27 mouse cellular contexts compared by ENCODE assay signal in genomic region chr2:157081331-157081730, GRCm38 (mm10). TPM values are rescaled to one million over a fixed set of nuclear protein-coding genes. Genes with fewer than 3 reads are reported as not detected.
A peak's percentile ranks its signal among the peaks of the same experiment; 100 is the strongest.
DNase-seq lines count a peak whose midpoint lies in the region; ATAC-seq and TF ChIP-seq lines count a peak whose summit lies in the region.
"Had no signal": no experiment of that assay in that cellular context is flagged by ENCODE, and none has a peak within 500 bp of the region (broad histone marks: within the 10 kb centered on the region; RNA-seq: fewer than 3 reads in every experiment).

No protein-coding gene starts in this region.

- H3K27ac ChIP-seq in gastrocnemius, adult 2 months, result peak overlapping the region; percentile 31; the same call in 1 of the 2 replicates
- peak overlapping the region; percentile 47 for H3K27ac ChIP-seq in heart, adult 2 months
- H3K27ac ChIP-seq: embryonic facial prominence, embryonic 10.5 days; embryonic facial prominence, embryonic 12.5 days; forebrain, embryonic 15.5 days had no signal

- ATAC-seq in cerebellum, adult (ENCODE audit: insufficient number of reproducible peaks, low FRiP score, low TSS enrichment), result no peak
- ATAC-seq: activated CD4-positive, CD25-positive, alpha-beta regulatory T cell, adult 4 months; CD4-positive, CD25-positive, alpha-beta regulatory T cell, adult 4 months; forebrain, embryonic 13.5 days; forebrain, embryonic 15.5 days; forebrain, postnatal 0 days; Patski had no signal

- intact Hi-C loops in gastrocnemius, adult 2 months (cut with DNase I), result no loop called here
- intact Hi-C loops in heart, adult 2 months (cut with DNase I), result no loop called here
- intact Hi-C loops in heart, postnatal 14 days (cut with DNase I), result loop anchor here (5.0 kb wide), 1 partner anchor 209 kb away; no protein-coding TSS in a partner anchor

- no peaks in the 10 kb centered on the region for H3K79me2 ChIP-seq in heart, adult 2 months (replicated peaks; ENCODE audit: control insufficient read depth, insufficient read depth, low read length)

- H3K36me3 ChIP-seq in heart, adult 2 months (ENCODE audit: control insufficient read depth, insufficient read depth, low read length), result peaks cover 2% of the 10 kb centered on the region; the same call in 1 of the 2 replicates
- H3K36me3 ChIP-seq: embryonic facial prominence, embryonic 12.5 days; forebrain, embryonic 15.5 days; G1E had no signal

- TF ChIP-seq POLR2A in heart, adult 2 months (IDR thresholded peaks at IDR 0.05; ENCODE audit: insufficient read depth, low read depth, low read length), result no peak

- DNase-seq in cerebellum, adult 11-12 months, result peak; percentile 33
- DNase-seq in cerebellum, adult 9-11 months, result peak; percentile 41
- DNase-seq in cerebellum, postnatal 36 days, result no peak
- no peak for DNase-seq in gastrocnemius, adult 2 months
- DNase-seq in gastrocnemius, adult 18-20 months (ENCODE audit: low spot score), result no peak
- no peak for DNase-seq in heart, adult 2 months
- DNase-seq in heart, postnatal 14 days, result no peak
- DNase-seq: adrenal gland, adult 8-10 months; adrenal gland, postnatal 14 days; adrenal gland, postnatal 36 days; B cell, adult 2 months; cerebellum, adult 11 months; forebrain, postnatal 0 days had no signal

- H3K27me3 ChIP-seq in heart, adult 2 months (ENCODE audit: control insufficient read depth, insufficient read depth, low read length), result no peaks in the 10 kb centered on the region
- H3K27me3 ChIP-seq: embryonic facial prominence, embryonic 12.5 days; forebrain, embryonic 13.5 days; forebrain, embryonic 15.5 days; Patski had no signal

- no peak overlapping the region for H3K4me3 ChIP-seq in gastrocnemius, adult 2 months
- H3K4me3 ChIP-seq in heart, adult 2 months, result no peak overlapping the region
- H3K4me3 ChIP-seq: embryonic facial prominence, embryonic 10.5 days; embryonic facial prominence, embryonic 12.5 days; forebrain, embryonic 13.5 days; forebrain, embryonic 15.5 days had no signal

- no peak for TF ChIP-seq CTCF in gastrocnemius, adult 2 months (IDR thresholded peaks at IDR 0.05)
- TF ChIP-seq CTCF in heart, adult 2 months (IDR thresholded peaks at IDR 0.05), result no peak

- WGBS in heart, adult 2 months, result 84% methylated on average over 8 of the region's 8 CpGs

- H3K4me1 ChIP-seq in heart, adult 2 months (ENCODE audit: control insufficient read depth, insufficient read depth, low read length), result peaks cover 7% of the 10 kb centered on the region

- H3K9ac ChIP-seq in heart, adult 2 months (ENCODE audit: low read depth, low read length), result no peak overlapping the region
- H3K9ac ChIP-seq: embryonic facial prominence, embryonic 12.5 days; forebrain, embryonic 13.5 days; forebrain, embryonic 15.5 days; forebrain, postnatal 0 days had no signal

- TF ChIP-seq EP300 in heart, adult 2 months (IDR thresholded peaks at IDR 0.05; ENCODE audit: insufficient read depth, low read depth, low read length), result no peak

RNA-seq across cellular contexts. Expression of gene Soga1, which starts 2.3 kb away (rescaled TPM):
- total RNA-seq in gastrocnemius, adult 2 months (2021), result 1 to 10 TPM; 2.8 to 4.5 TPM
- total RNA-seq in gastrocnemius, adult 18-20 months (2021), result 1 to 10 TPM; 2.7 to 3.9 TPM
- total RNA-seq in heart, adult 2 months (2021), result 10 to 100 TPM; 10.0 to 11.7 TPM
- polyA plus RNA-seq in heart, adult 2 months (2012; rRNA removed), result 4.8 and 6.6 TPM in 2 replicates
- 10 to 100 TPM; 22.8 to 23.8 TPM for total RNA-seq in heart, postnatal 14 days (2021)

RNA-seq across cellular contexts. Expression of gene Tldc2, which starts 5.5 kb away (rescaled TPM):
- total RNA-seq in gastrocnemius, adult 2 months (2021), result not detected
- not detected for total RNA-seq in gastrocnemius, adult 18-20 months (2021)
- not detected for total RNA-seq in heart, adult 2 months (2021)
- polyA plus RNA-seq in heart, adult 2 months (2012; rRNA removed), result not detected in 2 replicates
- not detected for total RNA-seq in heart, postnatal 14 days (2021)
- total RNA-seq: adrenal gland, adult 18-20 months; adrenal gland, adult 8-10 months; adrenal gland, postnatal 14 days; adrenal gland, postnatal 36 days; CH12.LX; forebrain, postnatal 0 days; G1E had no signal
- polyA plus RNA-seq: activated CD4-positive, CD25-positive, alpha-beta regulatory T cell, adult 4 months; CD4-positive, CD25-positive, alpha-beta regulatory T cell, adult 4 months; cortical plate, adult 2 months; embryonic facial prominence, embryonic 10.5 days; embryonic facial prominence, embryonic 12.5 days; embryonic facial prominence, embryonic 14.5 days; forebrain, embryonic 11.5 days; forebrain, embryonic 13.5 days; forebrain, embryonic 15.5 days; forebrain, postnatal 0 days; G1E had no signal

RNA-seq across cellular contexts. Expression of gene Samhd1, which starts 53.7 kb away (rescaled TPM):
- total RNA-seq in gastrocnemius, adult 2 months (2021), result 10 to 100 TPM; 15.1 to 15.8 TPM
- total RNA-seq in gastrocnemius, adult 18-20 months (2021), result 10 to 100 TPM; 15.0 to 18.0 TPM
- 10 to 100 TPM; 22.7 to 23.8 TPM for total RNA-seq in heart, adult 2 months (2021)
- 19.8 and 22.7 TPM in 2 replicates for polyA plus RNA-seq in heart, adult 2 months (2012; rRNA removed)
- 10 to 100 TPM; 21.9 to 22.4 TPM for total RNA-seq in heart, postnatal 14 days (2021)

Comparison
In these comparisons a context has a peak if more than half of its experiments do, and no peak if none do; other contexts are left out.
1. DNase-seq: peak in cerebellum, adult 11-12 months (single experiment) and cerebellum, adult 9-11 months (single experiment); none in cerebellum, postnatal 36 days (0 of 2), gastrocnemius, adult 2 months (single experiment), gastrocnemius, adult 18-20 months (single experiment), heart, adult 2 months (0 of 2) and heart, postnatal 14 days (0 of 2).